Mouse (Mus musculus) limb, embryonic 15.5 days (tissue): ENCODE data around the gene Ucp3. TPM values are rescaled to one million over a fixed set of nuclear protein-coding genes. Genes with fewer than 3 reads are reported as not detected.
"Not testable (repeated sequence)": the region's sequence is repeated elsewhere in the genome, so short reads cannot be mapped to it uniquely, and the experiment has no call there.

Experiments used
- ATAC-seq: fragments of 200-750 bp; cut with Nextera tagmentation; 2 replicates; pipeline ENCODE4 v1.8.0; 2017; ENCODE audit warnings: low read depth, moderate TSS enrichment; ENCODE audit not compliant: insufficient number of reproducible peaks, low FRiP score, low TSS enrichment
- H3K27ac ChIP-seq: fragments of 300-500 bp; sonication (generic); 2 replicates; pipeline ENCODE4 v1.5.1; 2015; ENCODE audit warnings: moderate library complexity, mild to moderate bottlenecking, inconsistent platforms
- H3K27me3 ChIP-seq: fragments of 300-500 bp; sonication (generic); 2 replicates; pipeline ENCODE4 v1.6.1; 2015; ENCODE audit warnings: inconsistent platforms
- H3K36me3 ChIP-seq: fragments of 300-500 bp; sonication (generic); 2 replicates; pipeline ENCODE4 v1.6.1; 2015; ENCODE audit warnings: inconsistent platforms
- H3K4me1 ChIP-seq: fragments of 300-500 bp; sonication (generic); 2 replicates; pipeline ENCODE4 v1.6.1; 2015; ENCODE audit warnings: inconsistent platforms
- H3K4me2 ChIP-seq: fragments of 300-500 bp; sonication (generic); 2 replicates; pipeline ENCODE4 v1.6.1; 2015; ENCODE audit warnings: mild to moderate bottlenecking, inconsistent platforms
- H3K4me3 ChIP-seq: fragments of 300-500 bp; sonication (generic); 2 replicates; pipeline ENCODE4 v1.5.1; 2015; ENCODE audit warnings: mild to moderate bottlenecking, inconsistent platforms
- H3K9ac ChIP-seq: fragments of 300-500 bp; sonication (generic); 2 replicates; pipeline ENCODE4 v1.6.1; 2015; ENCODE audit warnings: inconsistent platforms
- H3K9me3 ChIP-seq: fragments of 300-500 bp; sonication (generic); 2 replicates; pipeline ENCODE4 v1.6.1; 2016; ENCODE audit warnings: inconsistent platforms
- WGBS: fragments of 180-500 bp; shearing (Covaris S2); methylation state at CpG from one replicate; pipeline ENCODE4 v1.1.7; 2015; 5-methylcytosine and 5-hydroxymethylcytosine counted together
- polyA plus RNA-seq: library from polyadenylated mRNA; unstranded; fragments of >200 nt; fragmentation: Nextera tagmentation; extraction: Ambion mirVana; gene quantifications from 2 replicates; pipeline ENCODE4 v1.2.1, GENCODE M21; 2015

The Ucp3 gene
- polyA plus RNA-seq, 1 experiment from 2014 or later = 0.28 TPM

- no peak overlapping the region for H3K4me2 ChIP-seq
- no peak overlapping the region for H3K27ac ChIP-seq
- no peak overlapping the region for H3K9ac ChIP-seq
- H3K4me1 ChIP-seq = 0 out of 2 replicates have a peak, but pooled peaks cover 2% of the 10 kb centered on the region
- H3K36me3 ChIP-seq = no peaks in the 10 kb centered on the region
- H3K27me3 ChIP-seq = no peaks in the 10 kb centered on the region
- WGBS = 73% methylated on average over 20 of the region's 20 CpGs
- H3K9me3 ChIP-seq = no peaks in the 10 kb centered on the region
- ATAC-seq = no peak
- no peak overlapping the region for H3K4me3 ChIP-seq
These were observed 6.5 kb downstream of the Ucp3 start for GRCm38 (mm10) chr7:100479100-100479822.

GRCm38 (mm10) chr7:100479823-100480164 is 7.0 kb downstream of the Ucp3 start:
- Histone ChIP-seq H3K9me3 (no peaks in the 10 kb centered on the region), H3K36me3 (no peaks in the 10 kb centered on the region), H3K4me1 (0 out of 2 replicates have a peak, but pooled peaks cover 2% of the 10 kb centered on the region), H3K4me3 (no peak overlapping the region), H3K27me3 (no peaks in the 10 kb centered on the region), H3K9ac (no peak overlapping the region), H3K4me2 (no peak overlapping the region), H3K27ac (no peak overlapping the region)
- ATAC-seq = no peak
- WGBS = 65% methylated on average over 15 of the region's 15 CpGs

GRCm38 (mm10) chr7:100480175-100480574 is 7.4 kb downstream of the Ucp3 start:
- Histone ChIP-seq H3K27ac (no peak overlapping the region), H3K4me2 (no peak overlapping the region), H3K9ac (no peak overlapping the region), H3K4me3 (no peak overlapping the region), H3K9me3 (no peaks in the 10 kb centered on the region), H3K36me3 (no peaks in the 10 kb centered on the region), H3K4me1 (0 out of 2 replicates have a peak, but pooled peaks cover 2% of the 10 kb centered on the region), H3K27me3 (no peaks in the 10 kb centered on the region)
- 80% methylated on average over 17 of the region's 17 CpGs for WGBS
- ATAC-seq = no peak

GRCm38 (mm10) chr7:100482046-100482445 is 9.3 kb downstream of the Ucp3 start:
- not testable (repeated sequence) for H3K27ac ChIP-seq, H3K36me3 ChIP-seq, H3K27me3 ChIP-seq, H3K4me3 ChIP-seq, H3K9me3 ChIP-seq, H3K9ac ChIP-seq, ATAC-seq, H3K4me2 ChIP-seq, H3K4me1 ChIP-seq
- WGBS = 72% methylated on average over 2 of the region's 2 CpGs

- H3K27ac ChIP-seq = no peak overlapping the region
- WGBS = 72% methylated on average over 5 of the region's 5 CpGs
- no peak for ATAC-seq
These were observed 11.7 kb downstream of the Ucp3 start for GRCm38 (mm10) chr7:100484493-100484892.

GRCm38 (mm10) chr7:100487301-100487700 is 14.5 kb downstream of the Ucp3 start:
- H3K4me1 ChIP-seq = 0 out of 2 replicates have a peak, but pooled peaks cover under 1% of the 10 kb centered on the region
- ATAC-seq = no peak

More at GRCm38 (mm10) chr7:100484493-100484892, 11.7 kb downstream of the Ucp3 start:
- no peaks in the 10 kb centered on the region for H3K9me3 ChIP-seq
- no peak overlapping the region for H3K9ac ChIP-seq
- H3K4me3 ChIP-seq = no peak overlapping the region
- 0 out of 2 replicates have a peak, but pooled peaks cover 2% of the 10 kb centered on the region for H3K4me1 ChIP-seq
- no peak overlapping the region for H3K4me2 ChIP-seq
- H3K27me3 ChIP-seq = no peaks in the 10 kb centered on the region
- H3K36me3 ChIP-seq = no peaks in the 10 kb centered on the region

GRCm38 (mm10) chr7:100488474-100489048 is 15.8 kb downstream of the Ucp3 start:
- Histone ChIP-seq H3K4me1 (peaks cover 13% of the 10 kb centered on the region), H3K36me3 (no peaks in the 10 kb centered on the region), H3K27me3 (no peaks in the 10 kb centered on the region), H3K9me3 (no peaks in the 10 kb centered on the region), H3K4me2 (no peak overlapping the region), H3K9ac (no peak overlapping the region), H3K27ac (no peak overlapping the region), H3K4me3 (no peak overlapping the region)
- no peak for ATAC-seq
- 31% methylated on average over 10 of the region's 10 CpGs for WGBS

More at GRCm38 (mm10) chr7:100487301-100487700, 14.5 kb downstream of the Ucp3 start:
- Histone ChIP-seq H3K4me2 (no peak overlapping the region), H3K9ac (no peak overlapping the region), H3K36me3 (no peaks in the 10 kb centered on the region), H3K9me3 (no peaks in the 10 kb centered on the region), H3K4me3 (no peak overlapping the region), H3K27me3 (no peaks in the 10 kb centered on the region), H3K27ac (no peak overlapping the region)
- 53% methylated on average over 2 of the region's 2 CpGs for WGBS

- peak overlapping the region; percentile 61; the same call in 1 of the 2 replicates for H3K27ac ChIP-seq
- H3K4me1 ChIP-seq = peaks cover 41% of the 10 kb centered on the region
- WGBS = 3% methylated on average over 35 of the region's 36 CpGs
These were observed 19.8 kb downstream of the Ucp3 start for GRCm38 (mm10) chr7:100492391-100493116.

GRCm38 (mm10) chr7:100493117-100493483 is 20.3 kb downstream of the Ucp3 start, which contains the start of gene Ucp2:
Ucp2 (plus strand) TSS chr7:100493337.
- Histone ChIP-seq H3K4me3 (peak within 1 kb of the TSS; percentile 49), H3K4me2 (peak within 1 kb of the TSS; percentile 86), H3K27me3 (no peaks in the 10 kb centered on the region), H3K9ac (peak within 1 kb of the TSS; percentile 27; the same call in 1 of the 2 replicates), H3K27ac (peak within 1 kb of the TSS; percentile 61; the same call in 1 of the 2 replicates), H3K36me3 (peaks cover 9% of the 10 kb centered on the region), H3K9me3 (no peaks in the 10 kb centered on the region), H3K4me1 (peaks cover 41% of the 10 kb centered on the region)
- no peak; the same call in 1 of the 2 replicates for ATAC-seq
- under 1% methylated on average over 27 of the region's 27 CpGs for WGBS

More at GRCm38 (mm10) chr7:100492391-100493116, 19.8 kb downstream of the Ucp3 start:
- no peak for ATAC-seq
- Histone ChIP-seq H3K4me2 (peak overlapping the region; percentile 86), H3K9ac (peak overlapping the region; percentile 27; the same call in 1 of the 2 replicates), H3K4me3 (peak overlapping the region; percentile 49), H3K36me3 (peaks cover 4% of the 10 kb centered on the region), H3K27me3 (no peaks in the 10 kb centered on the region), H3K9me3 (no peaks in the 10 kb centered on the region)

- no peak for ATAC-seq
- WGBS = 29% methylated on average over 19 of the region's 19 CpGs
- H3K36me3 ChIP-seq = peaks cover 16% of the 10 kb centered on the region
- no peaks in the 10 kb centered on the region for H3K27me3 ChIP-seq
- peak overlapping the region; percentile 49 for H3K4me3 ChIP-seq
- peak overlapping the region; percentile 61; the same call in 1 of the 2 replicates for H3K27ac ChIP-seq
- no peaks in the 10 kb centered on the region for H3K9me3 ChIP-seq
- peaks cover 41% of the 10 kb centered on the region for H3K4me1 ChIP-seq
- peak overlapping the region; percentile 86 for H3K4me2 ChIP-seq
- H3K9ac ChIP-seq = 0 out of 2 replicates have a peak overlapping the region, but pooled peaks have one; percentile 15
These were observed 21.0 kb downstream of the Ucp3 start for GRCm38 (mm10) chr7:100493484-100494414.

- WGBS = 80% methylated on average over 7 of the region's 7 CpGs
- ATAC-seq = no peak
- Histone ChIP-seq H3K9ac (0 out of 2 replicates have a peak overlapping the region, but pooled peaks have one; percentile 15), H3K27ac (0 out of 2 replicates have a peak overlapping the region, but pooled peaks have one; percentile 30), H3K4me3 (peak overlapping the region; percentile 49), H3K9me3 (no peaks in the 10 kb centered on the region), H3K36me3 (peaks cover 21% of the 10 kb centered on the region), H3K4me1 (peaks cover 41% of the 10 kb centered on the region), H3K27me3 (no peaks in the 10 kb centered on the region), H3K4me2 (peak overlapping the region; percentile 86)
These were observed 21.6 kb downstream of the Ucp3 start for GRCm38 (mm10) chr7:100494415-100494831.
